Mouse (Mus musculus) common myeloid progenitor, adult 5-6 weeks (primary cell): ENCODE results near the gene Trpm3. TPM values are rescaled to one million over a fixed set of nuclear protein-coding genes. Genes with fewer than 3 reads are reported as not detected.

ENCODE experiments used
- ATAC-seq: replicated peaks from 2 replicates; pipeline ENCODE4 v1.8.0; 2016; ENCODE audit warnings: low read depth, mild to moderate bottlenecking, moderate TSS enrichment, inconsistent platforms; ENCODE audit not compliant: poor library complexity, severe bottlenecking
- total RNA-seq: library from RNA; stranded (forward); fragments of 200-1000, 187-1606 nt; gene quantifications from 2 replicates; pipeline ENCODE4 v1.2.3, GENCODE M21; 2017

Trpm3 gene
- total RNA-seq, 1 experiment from 2014 or later: 0.18 TPM

DNA sequence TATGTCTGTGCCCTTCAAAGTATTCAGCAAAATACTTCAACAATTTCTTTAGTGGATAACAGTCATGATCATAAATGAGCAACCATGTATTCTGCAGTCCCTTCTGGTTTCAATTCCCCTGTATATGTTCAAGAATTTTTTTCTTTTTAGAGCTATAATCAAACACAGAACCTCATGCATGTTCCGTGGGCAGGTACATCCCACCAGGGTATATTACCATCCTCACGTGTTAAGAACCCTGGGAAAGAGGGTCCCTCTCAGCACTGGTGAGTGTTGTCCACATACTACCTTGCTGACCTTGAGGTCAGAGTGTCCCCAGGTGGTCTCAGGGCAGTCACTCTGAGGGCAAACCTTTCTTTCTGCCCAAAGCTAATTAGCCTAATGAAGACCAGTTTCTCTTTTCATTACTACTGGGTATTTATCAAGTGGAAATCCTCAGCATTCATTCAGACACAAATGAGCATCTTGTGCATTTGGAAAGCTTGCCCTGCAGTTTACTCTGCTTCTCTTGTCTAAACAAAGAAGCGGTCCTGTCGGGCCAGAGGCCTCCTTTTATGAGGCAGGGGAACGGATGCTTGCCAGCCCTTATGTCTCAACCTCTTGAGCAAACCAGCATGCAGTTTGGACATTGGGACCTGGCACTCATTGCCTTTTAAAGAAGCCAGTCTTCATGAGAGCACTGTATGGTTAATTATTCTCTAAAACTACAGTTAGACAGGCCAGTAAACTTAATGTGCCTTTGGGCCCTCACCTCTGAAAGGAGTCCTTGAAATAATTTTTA lies 562.2 kb downstream of the Trpm3 start:
- ATAC-seq: no peak

GRCm38 (mm10) chr19:22703876-22704275 lies 565.0 kb downstream of the Trpm3 start:
- no peak for ATAC-seq

- ATAC-seq: no peak
These were observed 566.6 kb downstream of the Trpm3 start for GRCm38 (mm10) chr19:22705414-22705813.

DNA sequence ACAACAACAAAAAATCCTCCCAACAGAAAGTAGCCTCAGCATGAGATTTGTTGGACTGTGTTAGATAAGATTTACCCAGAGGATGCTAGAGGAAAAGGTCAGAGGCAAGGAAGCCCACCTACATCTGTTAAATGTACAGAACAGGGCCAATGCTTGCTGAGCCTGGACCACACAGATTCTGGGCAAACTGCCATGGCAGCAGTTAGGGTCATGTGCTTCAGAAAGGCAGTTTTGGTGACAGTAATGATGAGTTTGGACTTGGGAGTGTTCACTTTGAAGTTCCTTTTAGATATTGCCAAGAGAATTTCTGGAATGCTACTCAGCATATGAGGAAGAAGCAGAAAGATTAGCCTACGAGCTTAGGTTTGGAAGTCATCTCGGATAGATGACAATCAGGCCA lies 580.2 kb downstream of the Trpm3 start:
- ATAC-seq: no peak

DNA sequence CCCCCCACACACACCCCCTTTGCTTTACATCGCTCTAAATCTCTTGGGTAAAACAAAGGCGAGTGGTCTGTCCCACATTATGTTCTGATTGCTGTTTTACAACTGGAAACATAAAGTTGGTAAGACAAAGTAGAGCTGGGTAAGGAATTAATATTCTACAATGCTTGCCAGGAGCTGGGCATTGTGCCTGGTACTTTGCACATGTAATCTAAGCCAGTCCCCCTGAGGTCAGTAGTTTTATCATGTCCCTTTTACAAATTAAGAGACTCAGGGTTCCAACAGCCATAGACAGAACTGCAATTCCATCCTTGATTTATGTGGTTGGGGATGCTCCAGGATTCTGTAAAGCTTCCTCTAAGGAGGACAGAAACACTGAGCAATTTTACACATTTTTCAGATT lies 591.0 kb downstream of the Trpm3 start:
- ATAC-seq: no peak

- no peak for ATAC-seq
These were observed 592.1 kb downstream of the Trpm3 start for GRCm38 (mm10) chr19:22730971-22731370.

DNA sequence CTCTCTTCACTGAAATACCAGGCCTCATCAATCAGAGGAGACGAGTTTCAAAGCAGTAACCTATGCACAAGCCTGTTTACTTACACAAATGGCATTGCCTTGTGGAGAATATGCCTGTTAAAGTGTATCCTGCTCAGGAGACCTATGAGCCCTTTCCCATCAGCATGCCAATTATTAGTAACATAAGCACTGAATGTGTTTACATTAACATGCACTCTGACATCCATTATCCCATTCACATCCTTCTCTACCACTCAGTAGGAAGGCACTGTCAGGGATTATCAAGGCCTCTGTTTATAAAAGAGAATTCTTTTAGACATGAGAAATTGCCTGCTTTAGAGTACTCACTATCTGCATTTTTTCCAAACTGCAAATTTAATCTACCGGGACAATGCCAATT lies 598.0 kb downstream of the Trpm3 start:
- ATAC-seq: no peak

DNA sequence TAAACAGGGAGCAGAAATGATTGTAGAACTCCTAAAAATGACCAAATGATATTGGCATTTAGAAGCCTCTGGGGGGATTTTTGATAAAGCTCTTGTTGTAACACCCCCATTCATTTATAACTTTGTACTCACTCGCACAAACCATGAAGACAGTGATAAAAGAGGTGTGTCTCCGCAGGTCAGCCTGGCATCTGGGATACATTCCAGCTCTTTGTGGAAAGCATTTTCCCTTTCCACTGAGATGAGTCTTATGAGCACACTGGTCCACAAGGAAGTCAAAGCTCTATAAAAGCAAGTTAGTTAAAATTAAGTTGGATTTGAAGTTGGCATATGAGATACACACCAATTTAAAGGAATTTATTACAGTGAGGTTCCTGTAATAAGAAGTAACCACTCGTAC lies 600.4 kb downstream of the Trpm3 start:
- ATAC-seq: no peak

GRCm38 (mm10) chr19:22753311-22753809 lies 614.5 kb downstream of the Trpm3 start:
- no peak for ATAC-seq

- no peak for ATAC-seq
These were observed 615.2 kb downstream of the Trpm3 start for GRCm38 (mm10) chr19:22754071-22754470.

- no peak for ATAC-seq
These were observed 615.7 kb downstream of the Trpm3 start for GRCm38 (mm10) chr19:22754498-22754897.

- no peak for ATAC-seq
These were observed 619.6 kb downstream of the Trpm3 start for GRCm38 (mm10) chr19:22758496-22758895.

GRCm38 (mm10) chr19:22768242-22768641 lies 629.4 kb downstream of the Trpm3 start:
- no peak for ATAC-seq

DNA sequence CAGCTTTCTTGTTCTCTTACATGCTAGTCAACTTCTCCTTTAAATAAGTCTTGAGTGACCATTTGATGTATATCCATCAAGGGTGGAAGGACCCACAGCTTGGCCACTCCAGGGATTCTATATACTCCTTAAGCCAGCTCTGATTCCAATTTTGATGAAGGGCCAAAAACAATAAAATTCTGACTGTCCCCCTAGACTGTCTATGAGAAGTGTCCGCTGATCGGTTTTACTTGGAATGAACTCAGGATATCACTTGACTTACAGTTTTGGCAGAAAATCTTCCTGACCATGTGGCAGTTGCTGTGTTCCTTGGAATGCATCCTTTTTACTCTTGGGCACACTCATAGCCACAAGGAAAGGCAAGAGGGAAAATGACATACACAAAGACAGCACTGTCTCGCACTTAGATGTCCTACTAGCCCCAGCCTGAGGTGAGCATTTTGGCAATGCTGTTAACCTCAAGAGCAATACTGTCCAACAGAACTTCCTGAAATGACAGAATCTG lies 636.4 kb downstream of the Trpm3 start:
- no peak for ATAC-seq

DNA sequence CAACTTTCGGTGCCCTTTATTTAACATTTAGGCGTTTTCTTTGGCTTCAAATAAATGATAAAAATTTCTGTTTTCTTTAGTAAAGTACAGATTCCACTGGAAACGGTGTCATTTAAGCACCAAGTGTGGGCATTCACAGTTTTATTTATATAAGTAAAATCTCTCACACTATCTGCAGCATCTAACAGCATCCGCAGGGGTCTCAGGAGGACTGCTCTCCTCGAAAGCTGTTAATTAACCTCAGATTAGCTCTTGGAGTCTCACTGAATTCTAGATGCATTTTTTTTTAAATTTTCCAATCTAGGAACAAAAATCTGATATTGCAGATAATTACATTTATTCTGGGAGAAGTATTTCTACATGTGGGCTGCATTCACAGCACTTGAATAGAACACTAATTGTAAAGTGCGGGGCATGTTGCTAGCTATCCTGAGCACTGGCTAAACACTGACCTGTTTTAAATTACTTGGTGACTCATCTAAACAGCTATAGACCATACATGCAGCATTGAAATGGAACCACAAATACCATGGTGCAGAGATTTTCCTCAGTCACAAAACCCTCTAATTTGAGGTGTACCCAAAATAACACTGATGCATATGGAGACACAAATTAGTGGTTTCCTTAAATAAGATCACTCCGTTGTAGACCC lies 641.5 kb downstream of the Trpm3 start:
- no peak for ATAC-seq

DNA sequence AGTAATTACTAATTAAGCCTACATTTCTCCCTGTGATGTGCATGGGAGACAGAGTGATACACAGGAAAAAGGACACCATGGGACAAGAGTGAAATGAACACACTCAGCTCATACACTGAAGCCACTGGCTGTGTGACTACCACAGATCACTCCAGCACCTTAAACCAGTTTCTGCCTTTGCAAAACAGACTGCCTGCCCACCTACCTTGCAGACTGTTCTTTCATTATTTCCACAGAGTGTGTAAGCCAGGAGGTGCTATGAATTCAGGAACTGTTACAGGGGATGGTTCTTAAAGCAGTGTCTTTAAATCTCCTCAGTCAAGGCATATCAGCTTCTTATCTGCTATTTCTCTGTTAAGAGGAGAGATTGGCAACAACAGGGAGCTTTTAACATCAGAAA lies 642.7 kb downstream of the Trpm3 start:
- no peak for ATAC-seq

DNA sequence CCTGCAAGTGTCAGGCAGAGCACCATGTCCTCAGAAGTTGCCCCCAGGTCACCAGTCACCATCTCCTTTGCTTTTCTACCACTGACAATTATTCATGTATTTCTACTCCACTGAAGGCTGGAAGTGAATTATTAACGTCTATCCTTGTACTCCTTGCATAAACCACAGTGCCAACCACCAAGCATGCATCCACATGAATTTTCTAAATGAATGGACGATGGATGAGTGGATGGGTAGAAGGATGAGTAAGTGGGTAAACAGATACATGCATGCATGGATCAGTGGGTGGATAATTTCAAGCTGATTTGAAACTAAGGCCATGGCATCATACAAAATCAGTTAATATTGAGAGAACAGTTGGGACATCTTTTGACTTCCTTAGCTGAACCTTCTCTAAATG lies 644.9 kb downstream of the Trpm3 start:
- no peak for ATAC-seq

DNA sequence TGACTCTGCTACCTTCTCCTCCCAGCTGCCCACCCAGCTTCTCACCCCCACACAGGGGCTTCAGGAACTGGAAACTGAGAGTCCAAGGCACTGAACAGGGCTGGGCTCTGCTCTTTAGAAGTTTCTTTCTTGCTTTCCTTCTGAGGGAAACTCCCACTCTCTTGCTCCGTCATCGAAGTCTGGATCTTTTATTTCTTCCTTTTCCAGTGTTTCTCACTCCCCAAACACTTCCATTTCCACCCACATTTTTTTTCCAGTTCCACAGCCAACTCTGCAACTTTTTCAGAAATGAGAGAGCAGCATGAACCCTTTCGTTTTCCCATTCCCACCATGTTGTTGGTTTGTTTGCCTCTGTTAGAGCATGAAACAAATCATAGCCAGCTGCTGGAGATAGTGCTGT lies 650.9 kb downstream of the Trpm3 start:
- ATAC-seq: no peak

- ATAC-seq: no peak
These were observed 658.1 kb downstream of the Trpm3 start for GRCm38 (mm10) chr19:22796996-22797395.

DNA sequence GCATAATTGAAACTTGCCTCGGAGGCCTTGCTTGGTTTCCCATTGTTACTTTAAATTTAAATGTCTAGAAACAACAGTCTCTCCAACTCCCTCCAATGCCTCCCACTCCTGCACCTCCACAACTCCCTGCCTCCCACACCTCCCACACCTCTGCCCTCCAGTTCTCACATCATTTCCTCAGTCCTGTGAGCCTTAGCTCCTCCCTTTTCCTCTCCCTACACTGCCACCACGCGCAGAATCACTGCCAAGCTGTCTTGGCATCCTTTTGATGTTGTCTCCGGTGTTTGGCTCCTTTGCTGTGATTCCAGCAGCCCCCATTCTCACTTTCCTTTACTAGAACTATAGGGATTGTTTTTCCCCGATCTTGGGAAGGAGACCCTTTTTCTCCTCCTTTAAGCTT lies 661.6 kb downstream of the Trpm3 start:
- ATAC-seq: no peak

- no peak for ATAC-seq
These were observed 664.5 kb downstream of the Trpm3 start for GRCm38 (mm10) chr19:22803396-22803795.
